Mouse (Mus musculus) midbrain, embryonic 14.5 days (tissue): ENCODE measurements around the gene Opa3. TPM values are rescaled to one million over a fixed set of nuclear protein-coding genes. Genes with fewer than 3 reads are reported as not detected.

Experiments
- ATAC-seq: fragments of 200-750 bp; cut with Nextera tagmentation; 2 replicates; pipeline ENCODE4 v1.8.0; 2017; ENCODE audit warnings: moderate number of reproducible peaks, moderate library complexity; ENCODE audit not compliant: low FRiP score, low TSS enrichment
- DNase-seq: peaks from one replicate; pipeline ENCODE4 v3.0.0-alpha.2; 2015
- H3K27ac ChIP-seq: fragments of 300-500 bp; sonication (generic); replicated peaks from 2 replicates; pipeline ENCODE4 v1.5.1; 2014; ENCODE audit warnings: mild to moderate bottlenecking, low read depth, low read length, moderate library complexity
- H3K27me3 ChIP-seq: fragments of 300-500 bp; sonication (generic); 2 replicates; pipeline ENCODE4 v1.6.1; 2014; ENCODE audit warnings: low read length, control low read depth, mixed read lengths; ENCODE audit not compliant: control insufficient read depth, insufficient read depth
- H3K36me3 ChIP-seq: fragments of 300-500 bp; sonication (generic); 2 replicates; pipeline ENCODE4 v1.6.1; 2014; ENCODE audit warnings: low read length, control low read depth; ENCODE audit not compliant: control insufficient read depth, insufficient read depth
- H3K4me1 ChIP-seq: fragments of 300-500 bp; sonication (generic); 2 replicates; pipeline ENCODE4 v1.6.1; 2014; ENCODE audit warnings: mild to moderate bottlenecking, antibody characterized with exemption, low read length, control low read depth; ENCODE audit not compliant: control insufficient read depth, insufficient read depth
- H3K4me2 ChIP-seq: fragments of 300-500 bp; sonication (generic); 2 replicates; pipeline ENCODE4 v1.6.1; 2014; ENCODE audit warnings: mild to moderate bottlenecking, low read length, moderate library complexity
- H3K4me3 ChIP-seq: fragments of 300-500 bp; sonication (generic); replicated peaks from 2 replicates; pipeline ENCODE4 v1.5.1; 2014; ENCODE audit warnings: low read depth, low read length
- H3K9ac ChIP-seq: fragments of 300-500 bp; sonication (generic); replicated peaks from 2 replicates; pipeline ENCODE4 v1.6.1; 2014; ENCODE audit warnings: mild to moderate bottlenecking, low read length, moderate library complexity
- H3K9me3 ChIP-seq: fragments of 300-500 bp; sonication (generic); 2 replicates; pipeline ENCODE4 v1.6.1; 2016; ENCODE audit warnings: low read length, control low read depth, mixed read lengths; ENCODE audit not compliant: control insufficient read depth
- WGBS: fragments of 180-500 bp; shearing (Covaris S2); extraction: QIAGEN DNeasy Blood & Tissue Kit; methylation state at CpG from one replicate; pipeline ENCODE4 v1.1.7; 2014; 5-methylcytosine and 5-hydroxymethylcytosine counted together
- polyA plus RNA-seq: library from polyadenylated mRNA; unstranded; fragments of >200 nt; fragmentation: Nextera tagmentation; extraction: Ambion mirVana; gene quantifications from 2 replicates; pipeline ENCODE4 v1.2.1, GENCODE M21; 2014

The Opa3 gene
- polyA plus RNA-seq, 1 experiment from 2014 or later = 35.0 TPM

DNA sequence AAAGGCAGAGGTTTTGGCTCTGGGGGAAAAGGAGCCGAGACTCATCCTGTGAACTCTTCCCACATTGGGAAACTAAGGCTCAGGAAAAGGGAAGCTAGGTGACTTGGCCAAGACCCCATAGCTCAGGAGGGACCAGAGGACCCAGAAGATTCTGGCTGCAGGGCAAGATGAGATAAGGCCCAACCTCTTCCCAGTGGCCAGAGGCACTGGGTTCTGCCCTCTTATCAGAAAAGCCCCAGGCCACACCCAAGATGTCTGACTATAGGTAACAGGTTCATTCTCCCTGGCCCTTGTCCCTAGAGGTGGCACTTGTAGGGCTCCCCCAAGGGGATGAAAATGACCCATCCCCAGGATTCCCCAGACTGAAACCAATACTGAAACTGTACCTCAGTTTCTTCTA is 18.7 kb downstream of the Opa3 start:
- Histone ChIP-seq H3K27ac (no peak overlapping the region), H3K4me3 (no peak overlapping the region), H3K9ac (no peak overlapping the region), H3K9me3 (no peaks in the 10 kb centered on the region), H3K4me2 (no peak overlapping the region), H3K4me1 (no peaks in the 10 kb centered on the region), H3K27me3 (no peaks in the 10 kb centered on the region), H3K36me3 (peaks cover 19% of the 10 kb centered on the region)
- ATAC-seq (no peak), DNase-seq (no peak)
- WGBS = 97% methylated on average over 1 of the region's 1 CpGs

DNA sequence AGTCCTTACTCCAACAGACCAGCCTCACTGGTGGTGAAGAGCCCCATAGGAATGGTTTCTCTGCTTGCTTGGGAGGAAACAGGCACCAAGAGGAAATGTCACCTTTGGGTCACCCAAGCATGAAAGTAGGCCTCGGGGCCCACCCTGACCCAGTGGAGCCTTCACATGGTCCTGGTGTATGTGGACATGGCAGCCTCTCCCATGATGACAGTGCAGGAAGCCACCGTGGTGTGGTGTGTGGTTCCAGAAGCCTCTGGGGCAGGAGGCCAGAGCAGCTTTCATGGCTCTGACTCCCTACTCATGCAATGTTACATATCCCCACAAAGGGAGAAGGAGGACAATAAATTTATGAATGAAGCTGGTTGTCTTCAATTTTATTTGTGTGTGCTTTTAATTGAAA is 19.4 kb downstream of the Opa3 start:
- Histone ChIP-seq H3K9ac (no peak overlapping the region), H3K36me3 (peaks cover 19% of the 10 kb centered on the region), H3K4me3 (no peak overlapping the region), H3K9me3 (no peaks in the 10 kb centered on the region), H3K27ac (no peak overlapping the region), H3K4me2 (no peak overlapping the region), H3K27me3 (no peaks in the 10 kb centered on the region), H3K4me1 (no peaks in the 10 kb centered on the region)
- WGBS = 100% methylated on average over 2 of the region's 2 CpGs
- ATAC-seq (no peak), DNase-seq (no peak)

DNA sequence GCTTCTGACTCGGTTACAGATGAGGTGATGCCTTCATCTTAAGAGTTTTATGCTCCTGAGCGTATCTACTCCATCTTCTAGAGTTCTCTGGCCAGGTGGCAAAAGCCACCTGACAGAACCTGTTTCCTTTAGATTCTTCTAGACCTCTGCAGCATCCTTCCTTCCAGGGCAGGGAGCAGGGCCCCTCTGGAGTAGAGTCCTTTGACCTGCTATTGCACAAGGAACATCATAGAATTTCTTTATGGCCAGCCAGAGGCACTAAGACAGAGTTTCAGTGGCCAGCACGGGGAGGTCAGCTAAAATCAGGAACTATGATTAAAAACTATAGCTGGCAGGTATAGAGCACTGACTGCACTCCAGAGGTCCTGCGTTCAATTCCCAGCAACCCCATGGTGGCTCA is 23.9 kb downstream of the Opa3 start:
- Histone ChIP-seq H3K27me3 (no peaks in the 10 kb centered on the region), H3K36me3 (peaks cover 25% of the 10 kb centered on the region), H3K27ac (no peak overlapping the region), H3K9me3 (no peaks in the 10 kb centered on the region), H3K4me2 (no peak overlapping the region), H3K4me1 (no peaks in the 10 kb centered on the region), H3K9ac (no peak overlapping the region), H3K4me3 (no peak overlapping the region)
- DNase-seq = no peak
- ATAC-seq = no peak
- WGBS = 80% methylated on average over 4 of the region's 4 CpGs

DNA sequence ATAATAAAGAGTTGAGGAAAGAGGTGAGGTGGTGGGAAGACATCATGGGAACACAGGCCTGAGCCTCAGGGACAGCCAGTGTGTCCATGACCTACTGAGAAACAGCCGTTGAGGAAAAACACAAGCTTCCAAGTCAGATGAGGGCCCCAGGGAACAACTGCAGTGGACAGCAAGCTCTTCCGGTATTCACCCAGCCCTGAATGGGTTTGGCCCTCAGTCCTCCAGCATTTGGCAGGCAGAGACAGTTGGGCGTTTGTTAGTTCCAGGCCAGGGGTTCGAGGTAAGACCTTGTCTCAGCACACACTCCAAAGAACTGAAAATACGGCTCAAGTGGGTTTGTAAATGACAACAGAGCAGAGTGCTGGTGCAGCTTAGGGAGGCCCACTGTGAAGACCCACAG is 25.3 kb downstream of the Opa3 start:
- H3K27me3 ChIP-seq = no peaks in the 10 kb centered on the region
- H3K36me3 ChIP-seq = peaks cover 31% of the 10 kb centered on the region
- no peak overlapping the region for H3K27ac ChIP-seq
- DNase-seq (no peak), ATAC-seq (no peak)
- no peak overlapping the region for H3K4me3 ChIP-seq
- H3K4me1 ChIP-seq = no peaks in the 10 kb centered on the region
- no peak overlapping the region for H3K4me2 ChIP-seq
- H3K9ac ChIP-seq = no peak overlapping the region
- 73% methylated on average over 5 of the region's 5 CpGs for WGBS
- no peaks in the 10 kb centered on the region for H3K9me3 ChIP-seq

DNA sequence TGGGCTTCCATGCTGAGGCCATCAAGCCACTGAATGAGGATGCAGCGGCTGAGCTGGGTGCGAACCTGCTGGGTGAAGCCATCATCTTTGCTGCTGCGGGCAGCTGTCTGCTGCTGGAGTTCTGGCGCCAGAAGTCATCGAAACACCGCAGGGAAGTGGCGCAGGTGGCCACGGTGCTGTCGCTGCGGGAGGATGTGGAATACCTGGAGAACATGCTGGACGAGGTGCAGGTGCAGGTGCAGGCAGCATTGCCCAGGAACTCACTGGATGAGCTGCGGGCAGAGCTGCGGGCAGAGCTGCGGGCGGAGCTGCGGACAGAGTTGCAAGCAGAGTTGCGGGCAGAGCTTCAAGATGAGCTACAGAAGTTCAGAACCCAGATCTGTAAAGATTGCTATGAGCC is 27.3 kb downstream of the Opa3 start:
- 87% methylated on average over 17 of the region's 17 CpGs for WGBS
- Histone ChIP-seq H3K27me3 (no peaks in the 10 kb centered on the region), H3K9me3 (no peaks in the 10 kb centered on the region), H3K36me3 (peaks cover 50% of the 10 kb centered on the region), H3K4me1 (no peaks in the 10 kb centered on the region), H3K9ac (no peak overlapping the region), H3K27ac (no peak overlapping the region), H3K4me3 (no peak overlapping the region), H3K4me2 (no peak overlapping the region)
- ATAC-seq = no peak
- no peak for DNase-seq

DNA sequence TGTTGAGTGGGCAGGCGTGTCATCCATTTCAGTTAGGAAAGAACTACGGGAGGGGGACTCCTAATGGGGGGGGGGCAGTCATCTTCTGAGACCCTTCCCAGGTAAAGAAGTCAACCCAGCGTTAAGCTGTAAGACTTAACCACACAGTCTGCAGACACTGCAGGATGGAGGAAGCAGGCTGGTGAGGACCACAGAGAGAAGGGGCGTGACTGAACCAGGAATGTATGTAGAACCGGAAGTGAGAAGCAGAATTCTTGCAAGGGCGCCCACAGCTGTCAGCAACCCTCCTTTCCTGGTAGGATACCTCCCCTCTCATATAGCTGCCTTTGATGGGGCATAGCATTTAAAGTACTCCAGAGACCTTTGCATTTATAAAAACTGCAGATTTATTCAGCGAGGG is 28.4 kb downstream of the Opa3 start:
- 91% methylated on average over 7 of the region's 7 CpGs for WGBS
- H3K9ac ChIP-seq = no peak overlapping the region
- no peak overlapping the region for H3K4me3 ChIP-seq
- no peak overlapping the region for H3K4me2 ChIP-seq
- no peaks in the 10 kb centered on the region for H3K4me1 ChIP-seq
- no peak for DNase-seq
- no peak for ATAC-seq
- no peaks in the 10 kb centered on the region for H3K27me3 ChIP-seq
- no peak overlapping the region for H3K27ac ChIP-seq
- H3K9me3 ChIP-seq = no peaks in the 10 kb centered on the region
- H3K36me3 ChIP-seq = peaks cover 61% of the 10 kb centered on the region

DNA sequence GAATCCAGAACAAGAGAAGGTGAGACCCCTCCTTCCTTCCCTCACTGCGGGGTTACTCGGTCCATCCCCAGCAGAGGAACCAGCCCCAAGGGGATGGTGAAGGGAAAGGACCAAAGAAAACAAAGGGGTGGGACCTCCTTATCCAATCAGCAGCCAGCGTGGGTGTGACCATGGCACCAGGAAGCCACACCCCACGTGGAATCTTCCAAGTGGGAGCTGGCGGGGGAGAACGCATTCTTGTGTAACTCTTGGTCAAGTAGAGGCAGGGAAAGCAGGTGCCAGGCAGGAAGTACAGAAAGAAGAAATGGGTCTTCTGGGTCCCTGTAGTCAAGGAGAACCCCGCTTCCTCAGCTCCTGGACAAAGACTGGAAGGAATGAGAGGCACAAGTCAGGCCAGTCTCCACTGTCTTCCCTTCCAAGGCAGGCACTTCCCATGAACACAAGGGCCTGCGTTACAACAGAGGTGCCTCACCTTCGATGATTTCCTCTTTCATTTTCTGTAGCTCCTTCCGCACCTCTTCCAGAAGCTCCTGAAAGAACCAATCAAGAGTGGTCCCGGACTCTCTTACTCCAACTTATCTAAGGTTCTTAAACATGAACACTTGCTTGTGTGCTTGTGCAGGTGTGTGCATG is 29.4 kb downstream of the Opa3 start:
- Histone ChIP-seq H3K27ac (no peak overlapping the region), H3K9me3 (no peaks in the 10 kb centered on the region), H3K4me1 (no peaks in the 10 kb centered on the region), H3K4me3 (no peak overlapping the region), H3K9ac (no peak overlapping the region), H3K27me3 (no peaks in the 10 kb centered on the region), H3K36me3 (peaks cover 71% of the 10 kb centered on the region), H3K4me2 (no peak overlapping the region)
- ATAC-seq = peak; percentile 62; the same call in 1 of the 2 replicates
- 36% methylated on average over 11 of the region's 11 CpGs for WGBS
- peak; percentile 75 for DNase-seq

DNA sequence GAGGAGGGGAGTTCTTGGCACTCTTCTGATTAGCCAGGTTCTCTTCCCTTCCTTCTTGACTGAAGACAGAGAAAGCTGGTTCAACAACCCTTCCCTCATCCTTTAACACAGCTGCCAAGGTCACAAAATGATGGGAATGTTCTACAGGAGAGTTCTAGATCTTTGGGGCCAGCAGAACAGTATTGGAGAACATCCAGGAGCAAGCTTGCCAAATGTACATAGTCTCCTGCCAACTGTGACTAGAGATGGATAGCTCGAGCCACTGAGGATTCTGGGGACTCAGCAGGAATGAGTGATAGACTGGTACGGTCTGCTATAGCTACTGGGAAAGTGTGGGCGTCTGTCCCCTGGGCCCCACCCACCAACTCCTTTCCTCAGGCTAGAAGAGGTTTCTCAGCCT is 30.2 kb downstream of the Opa3 start:
- H3K36me3 ChIP-seq = peaks cover 76% of the 10 kb centered on the region

DNA sequence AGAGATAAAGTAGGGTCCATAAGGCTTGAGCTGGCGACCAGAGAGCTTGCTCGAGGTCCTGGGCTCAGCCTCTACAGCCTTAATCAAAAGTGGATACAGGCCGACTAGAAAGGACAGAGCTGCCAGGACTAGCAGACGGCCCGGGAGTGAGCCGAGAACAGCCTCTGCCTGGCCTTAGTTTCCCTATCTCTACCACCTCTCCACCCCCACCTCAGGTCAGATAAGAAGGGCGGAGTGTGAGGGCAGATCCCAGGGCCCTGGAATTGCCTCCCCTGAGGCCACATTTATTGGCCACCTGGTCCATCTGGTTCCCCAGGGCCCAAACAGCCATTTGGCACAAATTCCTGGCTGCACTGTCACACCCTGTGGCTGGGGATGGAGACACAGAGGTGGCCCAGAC is 37.0 kb downstream of the Opa3 start:
- Histone ChIP-seq H3K4me1 (peaks cover 9% of the 10 kb centered on the region), H3K4me3 (no peak overlapping the region), H3K36me3 (peaks cover 51% of the 10 kb centered on the region), H3K27ac (no peak overlapping the region), H3K27me3 (no peaks in the 10 kb centered on the region), H3K9me3 (no peaks in the 10 kb centered on the region), H3K9ac (no peak overlapping the region), H3K4me2 (no peak overlapping the region)
- ATAC-seq (no peak), DNase-seq (no peak)
- WGBS = 85% methylated on average over 7 of the region's 7 CpGs

More for the DNA sequence above, 30.2 kb downstream of the Opa3 start:
- Histone ChIP-seq H3K4me3 (no peak overlapping the region), H3K27me3 (no peaks in the 10 kb centered on the region), H3K4me1 (no peaks in the 10 kb centered on the region), H3K4me2 (no peak overlapping the region), H3K9me3 (no peaks in the 10 kb centered on the region), H3K27ac (no peak overlapping the region), H3K9ac (no peak overlapping the region)
- DNase-seq (no peak), ATAC-seq (no peak)
- WGBS = 90% methylated on average over 3 of the region's 3 CpGs
